Mouse (Mus musculus) cortical plate, adult 2 months (tissue): Measurements from ENCODE around the gene Serpinb1c. TPM values are rescaled to one million over a fixed set of nuclear protein-coding genes. Genes with fewer than 3 reads are reported as not detected.
A peak's percentile ranks its signal among the peaks of the same experiment; 100 is the strongest.
"Not testable (repeated sequence)": the region's sequence is repeated elsewhere in the genome, so short reads cannot be mapped to it uniquely, and the experiment has no call there.

Experiments used
- H3K27ac ChIP-seq: fragments of 200-500 bp; 2 replicates; pipeline ENCODE4 v1.5.1; 2012; ENCODE audit warnings: low read length, control low read depth, inconsistent platforms; ENCODE audit not compliant: insufficient read depth
- H3K4me1 ChIP-seq: fragments of 200-500 bp; 2 replicates; pipeline ENCODE4 v1.6.1; 2011; ENCODE audit warnings: low read length; ENCODE audit not compliant: control insufficient read depth, insufficient read depth
- H3K4me3 ChIP-seq: fragments of 200-500 bp; 2 replicates; pipeline ENCODE4 v1.5.1; 2011; ENCODE audit warnings: mild to moderate bottlenecking, low read length, control low read depth; ENCODE audit not compliant: insufficient read depth
- CTCF ChIP-seq: fragments of 200-500 bp; IDR thresholded peaks from 2 replicates; pipeline ENCODE4 v1.5.1; 2011; ENCODE audit warnings: mild to moderate bottlenecking, control low read depth, low read length; ENCODE audit not compliant: insufficient read depth; ENCODE audit errors: extremely low read depth
- POLR2A ChIP-seq: fragments of 200-500 bp; IDR thresholded peaks from 2 replicates; pipeline ENCODE4 v1.6.1; 2011; ENCODE audit warnings: mild to moderate bottlenecking, low read length, control low read depth; ENCODE audit not compliant: insufficient read depth; ENCODE audit errors: extremely low read depth
- polyA plus RNA-seq: library from polyadenylated mRNA; depleted of rRNA; stranded (reverse); fragments of >200 nt; gene quantifications from 2 replicates; pipeline ENCODE4 v1.2.3, GENCODE M21; 2012

The Serpinb1c gene
- polyA plus RNA-seq, 1 experiment: not detected

- TF ChIP-seq CTCF: no peak
- no peak for TF ChIP-seq POLR2A
- Histone ChIP-seq H3K4me3 (no peak overlapping the region), H3K27ac (no peak overlapping the region), H3K4me1 (no peaks in the 10 kb centered on the region)
Measured at GRCm38 (mm10) chr13:32908182-32908581, 10.2 kb upstream of the Serpinb1c start.

- Histone ChIP-seq H3K4me1 (no peaks in the 10 kb centered on the region), H3K27ac (no peak overlapping the region), H3K4me3 (no peak overlapping the region)
- TF ChIP-seq POLR2A (no peak), CTCF (peak; percentile 95)
Measured at GRCm38 (mm10) chr13:32903211-32903873, 5.3 kb upstream of the Serpinb1c start.

- Histone ChIP-seq H3K4me3 (no peak overlapping the region), H3K27ac (no peak overlapping the region), H3K4me1 (no peaks in the 10 kb centered on the region)
- TF ChIP-seq POLR2A (no peak), CTCF (peak; percentile 64)
Measured at GRCm38 (mm10) chr13:32902481-32903015, 4.5 kb upstream of the Serpinb1c start.

GRCm38 (mm10) chr13:32900639-32901038 is 2.6 kb upstream of the Serpinb1c start:
- Histone ChIP-seq H3K27ac (no peak overlapping the region), H3K4me3 (no peak overlapping the region), H3K4me1 (no peaks in the 10 kb centered on the region)
- TF ChIP-seq POLR2A (no peak), CTCF (peak; percentile 31)

- H3K27ac ChIP-seq, H3K4me1 ChIP-seq, H3K4me3 ChIP-seq: not testable (repeated sequence)
Measured at GRCm38 (mm10) chr13:32899114-32899513, 1.1 kb upstream of the Serpinb1c start.

GRCm38 (mm10) chr13:32896931-32897330 is 1.1 kb downstream of the Serpinb1c start:
- Histone ChIP-seq H3K4me3 (no peak overlapping the region), H3K4me1 (no peaks in the 10 kb centered on the region), H3K27ac (no peak overlapping the region)
- TF ChIP-seq CTCF (no peak), POLR2A (no peak)

GRCm38 (mm10) chr13:32884755-32885154 is 13.3 kb downstream of the Serpinb1c start:
- H3K27ac ChIP-seq: no peak overlapping the region
- TF ChIP-seq POLR2A: no peak
- TF ChIP-seq CTCF: no peak
- no peak overlapping the region for H3K4me3 ChIP-seq

GRCm38 (mm10) chr13:32873862-32874261 is 24.1 kb downstream of the Serpinb1c start:
- H3K4me1 ChIP-seq: no peaks in the 10 kb centered on the region
- no peak for TF ChIP-seq CTCF
- no peak overlapping the region; the same call in 1 of the 2 replicates for H3K27ac ChIP-seq
- no peak overlapping the region for H3K4me3 ChIP-seq

More at GRCm38 (mm10) chr13:32884755-32885154, 13.3 kb downstream of the Serpinb1c start:
- H3K4me1 ChIP-seq: no peaks in the 10 kb centered on the region

- no peaks in the 10 kb centered on the region for H3K4me1 ChIP-seq
- H3K27ac ChIP-seq: no peak overlapping the region
- H3K4me3 ChIP-seq: no peak overlapping the region
- TF ChIP-seq POLR2A (no peak), CTCF (no peak)
Measured at GRCm38 (mm10) chr13:32868843-32869242, 29.2 kb downstream of the Serpinb1c start.

GRCm38 (mm10) chr13:32868233-32868632 is 29.8 kb downstream of the Serpinb1c start:
- H3K27ac ChIP-seq, H3K4me3 ChIP-seq, H3K4me1 ChIP-seq: not testable (repeated sequence)

- Histone ChIP-seq H3K4me3 (no peak overlapping the region), H3K27ac (no peak overlapping the region), H3K4me1 (no peaks in the 10 kb centered on the region)
- TF ChIP-seq CTCF (no peak), POLR2A (no peak)
Measured at GRCm38 (mm10) chr13:32867030-32867429, 31.0 kb downstream of the Serpinb1c start.

GRCm38 (mm10) chr13:32866484-32866883 is 31.5 kb downstream of the Serpinb1c start:
- H3K4me3 ChIP-seq: no peak overlapping the region
- TF ChIP-seq CTCF (peak; percentile 88), POLR2A (no peak)

More at GRCm38 (mm10) chr13:32866484-32866883, 31.5 kb downstream of the Serpinb1c start:
- H3K27ac ChIP-seq: no peak overlapping the region
- H3K4me1 ChIP-seq: no peaks in the 10 kb centered on the region
